Mouse (Mus musculus) CH12.LX (cell line): Measurements from ENCODE around the gene Hmx1. TPM values are rescaled to one million over a fixed set of nuclear protein-coding genes. Genes with fewer than 3 reads are reported as not detected.

Experiments
- DNase-seq: peaks from one replicate; pipeline ENCODE4 v3.0.0-alpha.2; 2013; ENCODE audit errors: extremely low read depth
- H3K27ac ChIP-seq: 2 replicates; pipeline ENCODE4 v1.5.1; 2012; ENCODE audit warnings: low read depth, mild to moderate bottlenecking, control low read depth, moderate library complexity; ENCODE audit not compliant: insufficient read depth
- H3K27me3 ChIP-seq: replicated peaks from 2 replicates; pipeline ENCODE3; 2012; ENCODE audit warnings: inconsistent platforms
- H3K36me3 ChIP-seq, 2 experiments: replicated peaks in 1 of 2; 2 replicates each; pipeline versions ENCODE3 to v1.6.1; 2012; ENCODE audit warnings: inconsistent platforms in 1 of 2, low read length in 1 of 2, mild to moderate bottlenecking in 1 of 2, mixed read lengths in 1 of 2, moderate library complexity in 1 of 2; ENCODE audit not compliant: control insufficient read depth in 1 of 2, insufficient read depth in 1 of 2
- H3K4me1 ChIP-seq, 2 experiments: 2 replicates each; pipeline ENCODE4 v1.6.1; 2012; ENCODE audit warnings: inconsistent platforms in 1 of 2, moderate library complexity in 1 of 2; ENCODE audit not compliant: insufficient read depth in 2 of 2, control insufficient read depth in 1 of 2
- H3K4me2 ChIP-seq: 2 replicates; pipeline ENCODE4 v1.6.1; 2012; ENCODE audit warnings: low read depth, mild to moderate bottlenecking, control low read depth; ENCODE audit not compliant: poor library complexity, insufficient read depth, severe bottlenecking
- H3K4me3 ChIP-seq, 3 experiments: fragments of 150-350 bp in 1 of 3; sonication (generic) in 1 of 3; replicated peaks in 1 of 3; 2 replicates each; pipeline versions ENCODE3 to v1.5.1; 2011 to 2012; ENCODE audit warnings: low read depth in 2 of 3, low read length in 2 of 3, mild to moderate bottlenecking in 2 of 3, moderate library complexity in 2 of 3, control low read depth in 1 of 3, improper control_type of control experiment in 1 of 3, inconsistent platforms in 1 of 3, mixed read lengths in 1 of 3; ENCODE audit not compliant: poor library complexity in 1 of 3
- H3K79me2 ChIP-seq: replicated peaks from 2 replicates; pipeline ENCODE4 v1.6.1; 2012; ENCODE audit warnings: mild to moderate bottlenecking, moderate library complexity; ENCODE audit not compliant: control insufficient read depth, poor library complexity, insufficient read depth, severe bottlenecking; ENCODE audit errors: extremely low read depth
- H3K9ac ChIP-seq: 2 replicates; pipeline ENCODE4 v1.6.1; 2012; ENCODE audit warnings: low read depth, mild to moderate bottlenecking, control low read depth, moderate library complexity; ENCODE audit not compliant: insufficient read depth
- H3K9me3 ChIP-seq: replicated peaks from 2 replicates; pipeline ENCODE3; 2012; ENCODE audit warnings: low read length, inconsistent platforms, mixed read lengths
- CHD2 ChIP-seq: IDR thresholded peaks from 2 replicates; pipeline ENCODE4 v1.6.1; 2011; ENCODE audit warnings: low read length, improper control_type of control experiment
- ELF1 ChIP-seq: IDR thresholded peaks from 2 replicates; pipeline ENCODE4 v1.6.1; 2014; ENCODE audit warnings: low read depth, mild to moderate bottlenecking, inconsistent platforms, low read length, improper control_type of control experiment
- EP300 ChIP-seq: IDR thresholded peaks from 2 replicates; pipeline ENCODE4 v1.6.1; 2011; ENCODE audit warnings: low read length, improper control_type of control experiment
- IRF4 ChIP-seq: IDR thresholded peaks from 2 replicates; pipeline ENCODE4 v1.6.1; 2014; ENCODE audit warnings: low read depth, mild to moderate bottlenecking, inconsistent platforms, low read length, improper control_type of control experiment
- JUN ChIP-seq: IDR thresholded peaks from 2 replicates; pipeline ENCODE4 v1.6.1; 2011; ENCODE audit warnings: low read depth, mild to moderate bottlenecking, low read length, improper control_type of control experiment, moderate library complexity; ENCODE audit not compliant: insufficient read depth
- JUND ChIP-seq: conservative IDR thresholded peaks from 2 replicates; pipeline ENCODE4 v1.6.1; 2011; ENCODE audit warnings: low read depth, low read length, improper control_type of control experiment
- KAT2A ChIP-seq: IDR thresholded peaks from 2 replicates; pipeline ENCODE4 v1.6.1; 2012; ENCODE audit warnings: low read length, improper control_type of control experiment, inconsistent platforms; ENCODE audit not compliant: insufficient replicate concordance
- MAFK ChIP-seq: IDR thresholded peaks from 2 replicates; pipeline ENCODE4 v1.6.1; 2011; ENCODE audit warnings: low read length, improper control_type of control experiment; ENCODE audit not compliant: insufficient replicate concordance
- MXI1 ChIP-seq: IDR thresholded peaks from 2 replicates; pipeline ENCODE4 v1.6.1; 2011; ENCODE audit warnings: mild to moderate bottlenecking, low read depth, low read length, improper control_type of control experiment
- MYC ChIP-seq: IDR thresholded peaks from 2 replicates; pipeline ENCODE4 v1.6.1; 2011; ENCODE audit warnings: low read depth, mild to moderate bottlenecking, improper control_type of control experiment, low read length
- NELFE ChIP-seq: IDR thresholded peaks from 2 replicates; pipeline ENCODE4 v1.6.1; 2011; ENCODE audit warnings: low read depth, low read length, improper control_type of control experiment
- PAX5 ChIP-seq: IDR thresholded peaks from 2 replicates; pipeline ENCODE4 v1.6.1; 2012; ENCODE audit warnings: low read length, inconsistent platforms, mixed read lengths
- POLR2A ChIP-seq: IDR thresholded peaks from 2 replicates; pipeline ENCODE4 v1.6.1; 2011; ENCODE audit warnings: low read depth, mild to moderate bottlenecking, improper control_type of control experiment, low read length
- POLR2AphosphoS2 ChIP-seq: IDR thresholded peaks from 2 replicates; pipeline ENCODE4 v1.6.1; 2011; ENCODE audit warnings: low read depth, low read length, improper control_type of control experiment
- RAD21 ChIP-seq: IDR thresholded peaks from 2 replicates; pipeline ENCODE4 v1.6.1; 2011; ENCODE audit warnings: low read depth, mild to moderate bottlenecking, low read length, improper control_type of control experiment, moderate library complexity
- SIN3A ChIP-seq: IDR thresholded peaks from 2 replicates; pipeline ENCODE4 v1.6.1; 2012; ENCODE audit warnings: low read length, improper control_type of control experiment, inconsistent platforms
- SMC3 ChIP-seq: IDR thresholded peaks from 2 replicates; pipeline ENCODE4 v1.6.1; 2011; ENCODE audit warnings: low read depth, low read length, improper control_type of control experiment
- TBP ChIP-seq: conservative IDR thresholded peaks from 2 replicates; pipeline ENCODE4 v1.6.1; 2011; ENCODE audit warnings: low read depth, low read length, improper control_type of control experiment
- UBTF ChIP-seq: IDR thresholded peaks from 2 replicates; pipeline ENCODE4 v1.6.1; 2012; ENCODE audit warnings: low read depth, mild to moderate bottlenecking, inconsistent platforms, low read length, improper control_type of control experiment, moderate library complexity
- USF1 ChIP-seq: IDR thresholded peaks from 2 replicates; pipeline ENCODE4 v1.6.1; 2014; ENCODE audit warnings: low read depth, mild to moderate bottlenecking, inconsistent platforms, low read length, improper control_type of control experiment
- ZC3H11A ChIP-seq: IDR thresholded peaks from 2 replicates; pipeline ENCODE4 v1.6.1; 2012; ENCODE audit warnings: low read depth, mild to moderate bottlenecking, inconsistent platforms, low read length, improper control_type of control experiment
- ZNF384 ChIP-seq: IDR thresholded peaks from 2 replicates; pipeline ENCODE4 v1.6.1; 2012; ENCODE audit warnings: low read depth, low read length, improper control_type of control experiment, inconsistent platforms
- dilution Hi-C: fragments of 300-500 bp; cut with MboI; formaldehyde crosslinking; loops from 2 replicates; pipeline ENCODE4 v1.14.3; 2020; ENCODE audit warnings: low sequenced_read_pairs; ENCODE audit not compliant: extremely low pct_unique_long_range_greater_than_20kb, extremely low pct_ligation_motif_present
- in situ Hi-C: fragments of 300-500 bp; cut with MboI; formaldehyde crosslinking; loops from 3 replicates; pipeline ENCODE4 v1.14.3; 2019; ENCODE audit warnings: low sequenced_read_pairs, low pct_ligation_motif_present, low pct_unique_long_range_greater_than_20kb, mixed read lengths
- polyA plus RNA-seq: library from polyadenylated mRNA; unstranded; fragments of >175 nt; gene quantifications from 2 replicates; pipeline ENCODE4 v1.2.1, GENCODE M21; 2012; ENCODE audit warnings: low read depth; ENCODE audit not compliant: insufficient read length
- total RNA-seq, 2 experiments: library from RNA; depleted of rRNA; stranded (reverse); fragments of 300-350 nt in 1 of 2; fragments of >200 nt in 1 of 2; gene quantifications; 2 replicates each; pipeline ENCODE4 v1.2.3; 2012 to 2014

Hmx1 gene
- total and polyA plus RNA-seq, 3 experiments: not detected

DNA sequence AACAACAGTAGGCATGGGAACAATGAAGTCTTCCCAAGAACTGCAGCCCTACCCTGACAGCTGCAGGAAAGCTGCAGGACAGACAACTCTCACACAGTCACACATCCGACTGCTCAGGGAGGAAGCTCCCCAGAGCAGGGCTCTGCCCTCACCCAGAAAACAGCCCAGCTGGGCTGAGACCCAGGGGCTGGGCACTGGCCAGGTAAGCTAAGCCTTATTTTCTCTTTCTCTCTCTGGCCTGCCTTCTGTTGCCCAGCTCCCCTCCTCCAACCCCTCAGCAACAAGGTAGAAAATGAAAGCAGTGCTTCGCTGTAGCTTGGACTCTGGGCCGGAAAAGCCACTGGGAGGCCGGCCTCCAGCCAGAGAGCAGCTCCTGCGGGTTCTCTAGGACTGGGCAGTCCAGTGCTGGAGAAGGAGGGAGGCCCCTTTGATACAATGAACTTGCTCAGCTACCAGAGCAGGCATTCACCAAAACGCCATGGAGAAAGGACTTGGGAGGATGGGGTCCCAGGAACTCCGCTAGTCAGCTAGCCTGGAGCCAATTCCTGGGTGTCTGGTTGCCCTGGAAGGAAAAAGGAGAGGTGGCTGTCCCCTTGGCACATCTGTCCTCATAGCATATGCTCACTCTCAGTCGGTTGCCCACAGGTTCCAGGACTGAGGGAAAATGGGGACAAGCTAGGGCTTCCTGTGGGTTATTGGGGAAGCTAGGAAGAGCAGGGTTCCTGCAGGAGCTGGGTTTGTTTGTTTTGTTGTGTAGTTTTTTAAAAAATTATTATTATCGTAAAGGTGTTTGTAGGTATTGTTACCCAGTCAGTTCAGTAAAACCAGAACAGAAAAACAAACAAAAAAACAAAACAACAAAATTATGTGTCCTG lies 6.9 kb downstream of the Hmx1 start:
- Histone ChIP-seq H3K4me3 (no peak overlapping the region), H3K27me3 (peaks cover 63% of the 10 kb centered on the region), H3K4me2 (no peak overlapping the region), H3K4me1 (no peaks in the 10 kb centered on the region), H3K27ac (no peak overlapping the region), H3K9ac (no peak overlapping the region), H3K79me2 (no peaks in the 10 kb centered on the region), H3K9me3 (peaks cover 17% of the 10 kb centered on the region), H3K36me3 (no peaks in the 10 kb centered on the region)
- in situ Hi-C loops: no loop called here
- dilution Hi-C loops: no loop called here
- DNase-seq: no peak
- TF ChIP-seq PAX5: no peak
- no peak for TF ChIP-seq EP300
- TF ChIP-seq JUND: no peak
- no peak for TF ChIP-seq MYC
- TF ChIP-seq IRF4: no peak
- TF ChIP-seq RAD21: no peak
- no peak for TF ChIP-seq TBP
- TF ChIP-seq MXI1: no peak
- no peak for TF ChIP-seq KAT2A
- no peak for TF ChIP-seq SMC3
- TF ChIP-seq NELFE: no peak
- no peak for TF ChIP-seq CHD2
- no peak for TF ChIP-seq ELF1
- no peak for TF ChIP-seq ZNF384
- no peak for TF ChIP-seq USF1
- no peak for TF ChIP-seq SIN3A
- no peak for TF ChIP-seq POLR2A
- no peak for TF ChIP-seq MAFK
- TF ChIP-seq POLR2AphosphoS2: no peak
- TF ChIP-seq ZC3H11A: no peak

DNA sequence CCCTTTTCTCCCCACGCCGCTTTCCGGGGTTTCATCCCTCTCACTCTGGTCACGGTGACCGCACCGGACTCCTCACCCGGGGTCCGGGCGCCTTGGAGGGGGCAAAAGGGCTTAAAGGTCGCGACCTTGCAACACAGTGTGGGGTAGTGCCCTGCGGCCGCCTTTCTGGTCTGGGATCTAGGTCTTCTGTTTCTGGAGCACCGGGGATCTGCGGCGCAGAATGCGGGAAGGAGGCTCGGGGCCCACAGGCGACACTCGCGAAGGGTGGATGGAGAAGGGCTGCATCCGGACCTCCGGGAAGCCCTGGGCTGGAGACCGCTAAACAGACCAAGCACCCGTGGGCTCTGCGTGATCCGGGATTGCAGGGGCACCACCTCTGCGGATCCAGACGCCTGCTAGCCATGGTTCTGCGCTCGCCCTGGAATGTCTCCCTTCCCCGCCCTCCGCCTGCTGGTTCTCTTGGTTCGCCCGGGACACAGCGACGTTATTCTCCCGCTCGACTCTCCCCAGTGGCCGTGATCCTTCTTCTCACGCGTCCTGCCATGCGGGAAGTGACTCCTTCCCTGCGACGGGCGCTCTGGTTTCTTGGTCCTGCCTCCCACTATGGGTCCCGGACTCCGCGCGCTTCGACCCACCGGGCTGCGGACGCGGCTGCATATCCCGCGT lies 8.2 kb downstream of the Hmx1 start:
- dilution Hi-C loops (no loop called here), in situ Hi-C loops (no loop called here)
- no peak overlapping the region for H3K4me2 ChIP-seq
- H3K36me3 ChIP-seq: no peaks in the 10 kb centered on the region
- H3K4me3 ChIP-seq: no peak overlapping the region
- DNase-seq: no peak
- H3K79me2 ChIP-seq: no peaks in the 10 kb centered on the region
- H3K4me1 ChIP-seq: no peaks in the 10 kb centered on the region
- peaks cover 6% of the 10 kb centered on the region for H3K9me3 ChIP-seq
- TF ChIP-seq UBTF (no peak), PAX5 (no peak), MYC (no peak), POLR2AphosphoS2 (no peak), JUND (no peak), JUN (no peak), NELFE (no peak)
- H3K27me3 ChIP-seq: peaks cover 75% of the 10 kb centered on the region
- no peak overlapping the region for H3K9ac ChIP-seq
- H3K27ac ChIP-seq: no peak overlapping the region
